Mouse (Mus musculus) heart, adult 9 months (tissue): Measurements from ENCODE around the gene Itgb3.

Experiments
- DNase-seq, 2 experiments: peaks; one replicate each; pipeline ENCODE4 v3.0.0; 2022; ENCODE audit warnings: low spot score in 2 of 2

The Itgb3 gene

GRCm38 (mm10) chr11:104582308-104582606 is 25.5 kb upstream of the Itgb3 start:
- no peak for DNase-seq

DNA sequence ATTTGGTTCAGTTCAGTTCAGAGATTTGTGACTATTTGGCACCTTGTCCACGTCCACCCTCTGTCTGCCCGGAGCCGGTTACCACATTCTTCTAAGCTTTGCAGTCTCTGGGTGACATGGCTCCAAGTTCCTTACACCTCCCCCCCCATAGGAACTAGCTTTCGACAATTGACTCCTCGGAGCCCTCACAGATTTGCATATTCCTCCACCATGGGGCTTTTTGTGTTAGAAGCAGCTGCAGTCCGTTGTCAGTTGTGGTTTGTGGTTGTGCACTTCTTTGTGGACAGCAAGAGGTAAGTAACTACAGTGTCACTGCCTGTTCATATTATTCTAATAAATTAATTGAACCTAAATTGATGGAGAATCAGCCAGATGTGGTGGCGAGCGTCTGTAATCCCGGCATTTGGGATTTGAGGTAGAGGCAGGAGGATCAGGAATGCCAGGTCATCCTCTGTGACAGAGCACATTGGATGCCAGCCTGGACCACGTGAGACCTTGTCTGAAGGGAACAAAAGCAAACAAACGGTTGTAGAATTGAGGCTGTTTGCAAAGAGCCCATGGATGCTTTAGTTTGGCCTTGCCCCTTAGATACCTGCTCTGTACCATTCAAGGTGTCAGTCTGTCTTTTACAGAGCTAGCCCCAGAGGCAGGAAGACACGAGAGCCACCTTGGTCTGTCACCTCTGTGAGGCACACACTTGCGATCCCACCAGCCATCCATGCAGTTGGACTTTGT is 25.0 kb upstream of the Itgb3 start:
- no peak for DNase-seq

DNA sequence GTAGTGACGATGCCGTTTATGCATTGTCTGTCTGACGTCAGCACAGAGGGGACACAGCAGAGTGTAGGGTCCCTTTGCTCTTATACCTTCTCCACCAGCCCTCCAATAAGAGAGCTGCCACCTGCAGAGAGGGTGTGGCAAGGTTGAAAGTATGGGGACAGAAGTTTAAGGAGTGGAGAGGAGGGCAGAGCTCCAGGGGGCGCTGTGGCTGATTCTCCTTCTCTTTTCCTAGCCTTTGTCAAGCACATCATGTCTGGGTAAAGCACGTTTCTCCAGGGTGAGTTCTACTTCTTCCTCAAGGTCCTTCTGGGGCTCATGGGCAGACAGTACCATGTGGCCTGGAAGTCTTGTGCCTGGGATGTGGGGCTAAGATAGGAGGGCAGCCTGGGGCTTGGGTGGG is 22.3 kb upstream of the Itgb3 start:
- no peak for DNase-seq

- DNase-seq = no peak
These were observed 19.9 kb upstream of the Itgb3 start for GRCm38 (mm10) chr11:104587904-104588303.

GRCm38 (mm10) chr11:104588513-104588912 is 19.3 kb upstream of the Itgb3 start:
- no peak for DNase-seq

DNA sequence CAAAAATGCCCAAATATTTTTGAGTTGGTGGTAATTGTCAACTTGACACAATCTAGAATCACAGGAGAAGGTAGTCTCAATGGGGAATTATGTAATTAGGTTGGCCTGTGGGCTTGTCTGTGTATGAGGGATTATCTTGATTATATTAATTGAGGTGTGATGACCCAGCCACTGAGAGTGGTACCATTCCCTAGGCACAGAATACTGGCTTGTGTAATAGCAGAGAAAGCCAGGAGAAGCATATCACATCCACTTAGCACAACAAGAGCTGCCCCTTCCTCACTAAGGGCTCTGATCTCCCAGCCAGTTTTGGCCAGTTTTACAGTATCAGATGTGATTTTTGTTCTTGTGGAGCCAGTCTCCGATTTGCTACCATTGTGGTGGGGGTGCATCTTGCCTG is 18.2 kb upstream of the Itgb3 start:
- DNase-seq = no peak

DNA sequence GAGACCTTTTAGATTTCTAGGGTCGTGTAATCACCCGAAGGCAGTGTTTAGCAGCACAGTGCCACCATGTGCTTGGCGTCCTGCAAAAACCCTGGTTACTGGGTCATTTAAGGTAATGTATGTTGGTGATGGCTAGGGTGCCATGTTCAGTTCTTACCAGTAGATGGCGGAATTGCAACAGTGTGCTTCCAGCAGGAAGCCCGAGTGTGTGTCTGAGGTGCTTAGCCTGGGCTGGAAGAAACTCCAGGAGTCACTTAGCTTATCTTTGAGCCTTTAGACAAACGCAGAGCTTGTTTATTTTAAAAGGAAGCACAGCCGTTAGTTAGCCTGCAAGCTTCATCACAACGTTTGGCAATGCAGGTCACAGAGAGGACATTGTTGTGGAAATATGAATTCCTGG is 17.7 kb upstream of the Itgb3 start:
- peak; percentile 67 to 80 for DNase-seq

GRCm38 (mm10) chr11:104592066-104592835 is 15.5 kb upstream of the Itgb3 start:
- DNase-seq = no peak

- no peak for DNase-seq
These were observed 11.4 kb upstream of the Itgb3 start for GRCm38 (mm10) chr11:104596365-104596764.

GRCm38 (mm10) chr11:104599265-104599945 is 8.4 kb upstream of the Itgb3 start:
- peak; percentile 42 to 56 for DNase-seq

DNA sequence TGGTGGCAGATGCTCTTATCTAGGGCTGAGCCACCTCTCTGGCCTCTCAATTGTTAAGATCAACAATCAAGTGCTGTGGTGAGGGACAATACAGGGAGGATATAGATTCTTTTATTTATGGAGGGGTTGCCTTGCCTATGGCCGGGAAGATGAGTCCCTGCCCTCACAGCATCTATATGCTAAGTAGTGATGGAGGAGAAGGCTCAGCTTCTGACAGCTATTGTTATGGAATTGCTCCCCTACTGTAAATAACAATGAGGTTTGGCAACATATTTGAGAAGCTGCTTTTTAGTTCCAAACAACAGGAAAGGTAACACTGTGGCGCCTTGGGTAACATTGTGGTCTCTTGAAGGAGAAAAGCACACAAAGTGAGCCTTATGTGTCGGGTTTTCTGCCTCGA is 7.1 kb upstream of the Itgb3 start:
- DNase-seq = no peak

- no peak for DNase-seq
These were observed 3.6 kb upstream of the Itgb3 start for GRCm38 (mm10) chr11:104604192-104604591.

- DNase-seq = no peak
These were observed 585 bp downstream of the Itgb3 start for GRCm38 (mm10) chr11:104608249-104608920.

GRCm38 (mm10) chr11:104609033-104609684 is 1.4 kb downstream of the Itgb3 start:
- no peak for DNase-seq

DNA sequence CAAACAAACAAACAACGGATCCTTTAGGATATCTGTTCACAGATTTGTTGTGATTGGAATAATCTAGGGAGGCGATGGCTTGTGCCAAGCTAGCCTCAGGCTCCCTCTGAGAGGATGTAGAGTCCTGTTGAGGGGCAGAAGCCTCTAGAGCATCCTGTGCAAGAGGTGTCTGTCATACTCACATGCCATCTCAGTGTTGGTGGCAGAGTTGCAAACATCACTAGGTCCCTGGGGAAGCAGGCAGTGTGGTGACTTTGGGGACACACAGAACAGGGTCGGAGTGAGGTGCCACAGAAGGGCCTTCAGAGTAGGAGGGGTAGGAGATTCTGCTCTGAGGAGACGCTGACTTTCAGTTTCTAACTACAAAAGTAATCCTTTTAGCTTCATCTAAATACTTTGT is 1.9 kb downstream of the Itgb3 start:
- no peak for DNase-seq

- no peak for DNase-seq
These were observed 3.9 kb downstream of the Itgb3 start for GRCm38 (mm10) chr11:104611579-104612151.

DNA sequence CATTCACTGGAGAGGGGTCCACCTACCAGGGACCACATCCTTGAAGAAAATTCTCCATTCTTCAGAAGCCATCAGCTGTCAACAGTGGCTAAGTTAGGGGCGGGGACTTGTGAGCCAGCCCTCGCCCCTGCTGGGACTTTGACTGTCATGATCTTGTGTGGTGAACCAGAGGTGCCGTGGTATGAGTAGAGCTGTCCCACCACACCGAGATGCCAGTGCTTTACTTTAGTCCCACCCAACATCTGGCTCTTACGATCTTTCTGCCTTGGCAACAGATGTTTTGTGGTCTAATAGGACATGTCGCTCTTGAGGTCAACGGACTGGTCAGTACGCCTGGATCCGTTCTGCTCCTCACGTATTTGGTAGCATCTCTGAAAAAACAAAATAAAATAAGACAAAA is 5.8 kb downstream of the Itgb3 start:
- no peak for DNase-seq

DNA sequence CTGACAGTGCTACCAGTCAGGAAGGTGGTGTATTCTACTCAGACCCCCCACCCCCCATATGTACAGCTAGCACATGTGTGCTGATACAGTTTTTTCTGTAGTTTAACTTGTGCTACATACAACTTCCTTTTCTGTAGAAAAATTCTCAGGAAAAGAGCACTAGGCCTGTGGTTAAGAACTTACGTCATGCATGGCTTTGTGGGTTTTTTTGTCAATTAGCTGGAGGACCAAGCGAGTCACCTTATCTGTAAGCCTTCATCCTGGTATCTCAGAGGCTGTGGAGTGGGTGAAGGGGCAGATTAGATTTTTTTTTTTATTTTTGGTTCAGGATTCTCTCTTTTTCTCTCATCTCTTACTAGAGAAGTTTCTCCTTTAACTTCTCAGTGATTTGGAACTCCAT is 6.3 kb downstream of the Itgb3 start:
- no peak for DNase-seq

DNA sequence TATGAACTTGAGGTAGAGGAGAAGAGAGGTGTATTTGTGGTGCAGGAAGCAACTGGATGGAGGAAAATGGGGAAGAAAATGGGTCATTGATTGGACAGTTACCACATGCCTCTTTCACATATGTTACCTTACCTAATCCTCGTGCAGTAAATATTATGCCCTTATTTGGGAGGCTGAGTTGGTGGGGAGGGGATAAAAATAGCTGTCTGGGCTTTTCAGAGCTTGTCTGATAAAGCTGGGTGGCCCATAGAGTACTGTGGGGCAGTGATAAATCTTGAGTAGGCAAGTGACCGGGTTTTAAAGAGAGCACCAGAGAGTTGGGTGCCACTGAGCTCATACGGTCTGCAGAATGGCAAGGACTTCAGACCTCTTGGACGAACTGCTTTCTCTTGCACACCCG is 8.4 kb downstream of the Itgb3 start:
- no peak for DNase-seq

GRCm38 (mm10) chr11:104618638-104619076 is 10.9 kb downstream of the Itgb3 start:
- DNase-seq = peak; percentile 12 to 46
